Mouse (Mus musculus) erythroblast, adult 5-6 weeks (primary cell): ENCODE measurements around the gene Hist1h1t. TPM values are rescaled to one million over a fixed set of nuclear protein-coding genes. Genes with fewer than 3 reads are reported as not detected.

Experiments used
- total RNA-seq, 2 experiments: library from RNA; stranded (forward) in 1 of 2; stranded (reverse) in 1 of 2; fragments of 150-400 nt in 1 of 2; fragments of 200-764, 138-1000 nt in 1 of 2; gene quantifications; 2 replicates each; pipeline versions ENCODE4 v1.2.3 to v1.2.4; 2015 to 2017; ENCODE audit warnings: low replicate concordance in 2 of 2

The Hist1h1t gene
- total RNA-seq, 2 experiments from 2014 or later: 1.9 TPM; not detected in 1

Other genes starting within 250 kb of the Hist1h1t start
Only the 30 nearest of the 38 such genes appear.
- 74.4 and 97.2 TPM in 2 replicates for gene Hist1h3g, start 160.4 kb upstream of the Hist1h1t start, total RNA-seq (2015; ENCODE audit: low replicate concordance)
- 54.5 and 131 TPM in 2 replicates for gene Hist1h3g, start 160.4 kb upstream of the Hist1h1t start, total RNA-seq (2017; ENCODE audit: low replicate concordance)
- 13.4 and 18.2 TPM in 2 replicates for gene Hist1h2bh, start 152.4 kb upstream of the Hist1h1t start, total RNA-seq (2015; ENCODE audit: low replicate concordance)
- 63.0 and 67.3 TPM in 2 replicates for gene Hist1h2bh, start 152.4 kb upstream of the Hist1h1t start, total RNA-seq (2017; ENCODE audit: low replicate concordance)
- 12.7 and 21.7 TPM in 2 replicates for gene Hist1h3f, start 151.8 kb upstream of the Hist1h1t start, total RNA-seq (2015; ENCODE audit: low replicate concordance)
- 51.2 and 57.7 TPM in 2 replicates for gene Hist1h3f, start 151.8 kb upstream of the Hist1h1t start, total RNA-seq (2017; ENCODE audit: low replicate concordance)
- gene Hist1h4f, start 144.2 kb upstream of the Hist1h1t start, total RNA-seq (2015; ENCODE audit: low replicate concordance): 55.5 and 68.5 TPM in 2 replicates
- gene Hist1h4f, start 144.2 kb upstream of the Hist1h1t start, total RNA-seq (2017; ENCODE audit: low replicate concordance): 1,011 and 1,279 TPM in 2 replicates
- 14.6 and 16.7 TPM in 2 replicates for gene Hist1h1d, start 142.6 kb upstream of the Hist1h1t start, total RNA-seq (2015; ENCODE audit: low replicate concordance)
- gene Hist1h1d, start 142.6 kb upstream of the Hist1h1t start, total RNA-seq (2017; ENCODE audit: low replicate concordance): 170 and 238 TPM in 2 replicates
- gene Hist1h3e, start 133.4 kb upstream of the Hist1h1t start, total RNA-seq (2015; ENCODE audit: low replicate concordance): 37.3 and 49.5 TPM in 2 replicates
- gene Hist1h3e, start 133.4 kb upstream of the Hist1h1t start, total RNA-seq (2017; ENCODE audit: low replicate concordance): 84.7 and 92.0 TPM in 2 replicates
- 1.7 TPM in 1 of 2 replicates, not detected in the other for gene Hist1h2ae, start 124.6 kb upstream of the Hist1h1t start, total RNA-seq (2015; ENCODE audit: low replicate concordance)
- gene Hist1h2ae, start 124.6 kb upstream of the Hist1h1t start, total RNA-seq (2017; ENCODE audit: low replicate concordance): 122 and 175 TPM in 2 replicates
- gene Hist1h2bg, start 124.4 kb upstream of the Hist1h1t start, total RNA-seq (2015; ENCODE audit: low replicate concordance): 170 and 206 TPM in 2 replicates
- gene Hist1h2bg, start 124.4 kb upstream of the Hist1h1t start, total RNA-seq (2017; ENCODE audit: low replicate concordance): 470 and 670 TPM in 2 replicates
- 208 and 222 TPM in 2 replicates for gene Hist1h2bf, start 121.6 kb upstream of the Hist1h1t start, total RNA-seq (2015; ENCODE audit: low replicate concordance)
- 253 and 407 TPM in 2 replicates for gene Hist1h2bf, start 121.6 kb upstream of the Hist1h1t start, total RNA-seq (2017; ENCODE audit: low replicate concordance)
- not detected in 2 replicates for gene Hist1h2ad, start 121.4 kb upstream of the Hist1h1t start, total RNA-seq (2015; ENCODE audit: low replicate concordance)
- 370 and 678 TPM in 2 replicates for gene Hist1h2ad, start 121.4 kb upstream of the Hist1h1t start, total RNA-seq (2017; ENCODE audit: low replicate concordance)
- gene Hist1h3d, start 120.1 kb upstream of the Hist1h1t start, total RNA-seq (2015; ENCODE audit: low replicate concordance): 52.8 and 69.6 TPM in 2 replicates
- gene Hist1h3d, start 120.1 kb upstream of the Hist1h1t start, total RNA-seq (2017; ENCODE audit: low replicate concordance): 50.4 and 63.8 TPM in 2 replicates
- gene Hist1h4d, start 114.2 kb upstream of the Hist1h1t start, total RNA-seq (2015; ENCODE audit: low replicate concordance): 243 and 262 TPM in 2 replicates
- 403 and 449 TPM in 2 replicates for gene Hist1h4d, start 114.2 kb upstream of the Hist1h1t start, total RNA-seq (2017; ENCODE audit: low replicate concordance)
- gene Hist1h2be, start 74.7 kb upstream of the Hist1h1t start, total RNA-seq (2015; ENCODE audit: low replicate concordance): 6.7 and 17.6 TPM in 2 replicates
- gene Hist1h2be, start 74.7 kb upstream of the Hist1h1t start, total RNA-seq (2017; ENCODE audit: low replicate concordance): 69.9 and 74.3 TPM in 2 replicates
- gene Hist1h1e, start 73.3 kb upstream of the Hist1h1t start, total RNA-seq (2015; ENCODE audit: low replicate concordance): 468 and 530 TPM in 2 replicates
- gene Hist1h1e, start 73.3 kb upstream of the Hist1h1t start, total RNA-seq (2017; ENCODE audit: low replicate concordance): 717 and 954 TPM in 2 replicates
- gene Hist1h2ac, start 11.9 kb upstream of the Hist1h1t start, total RNA-seq (2015; ENCODE audit: low replicate concordance): 5.6 and 12.3 TPM in 2 replicates
- gene Hist1h2ac, start 11.9 kb upstream of the Hist1h1t start, total RNA-seq (2017; ENCODE audit: low replicate concordance): 55.5 and 70.6 TPM in 2 replicates
- 44.9 and 49.2 TPM in 2 replicates for gene Hist1h2bc, start 11.6 kb upstream of the Hist1h1t start, total RNA-seq (2015; ENCODE audit: low replicate concordance)
- 164 and 206 TPM in 2 replicates for gene Hist1h2bc, start 11.6 kb upstream of the Hist1h1t start, total RNA-seq (2017; ENCODE audit: low replicate concordance)
- 59.8 and 77.5 TPM in 2 replicates for gene Hist1h4c, start 2.6 kb downstream of the Hist1h1t start, total RNA-seq (2015; ENCODE audit: low replicate concordance)
- gene Hist1h4c, start 2.6 kb downstream of the Hist1h1t start, total RNA-seq (2017; ENCODE audit: low replicate concordance): 249 and 402 TPM in 2 replicates
- gene Hfe, start 15.0 kb downstream of the Hist1h1t start, total RNA-seq (2015; ENCODE audit: low replicate concordance): 5.0 and 17.9 TPM in 2 replicates
- 2.0 and 4.5 TPM in 2 replicates for gene Hfe, start 15.0 kb downstream of the Hist1h1t start, total RNA-seq (2017; ENCODE audit: low replicate concordance)
- gene Hist1h1c, start 43.0 kb downstream of the Hist1h1t start, total RNA-seq (2015; ENCODE audit: low replicate concordance): 188 and 215 TPM in 2 replicates
- 1,447 and 1,942 TPM in 2 replicates for gene Hist1h1c, start 43.0 kb downstream of the Hist1h1t start, total RNA-seq (2017; ENCODE audit: low replicate concordance)
- 41.1 and 59.8 TPM in 2 replicates for gene Hist1h3c, start 49.8 kb downstream of the Hist1h1t start, total RNA-seq (2015; ENCODE audit: low replicate concordance)
- gene Hist1h3c, start 49.8 kb downstream of the Hist1h1t start, total RNA-seq (2017; ENCODE audit: low replicate concordance): 178 and 330 TPM in 2 replicates
- 79.4 and 128 TPM in 2 replicates for gene Hist1h2bb, start 50.9 kb downstream of the Hist1h1t start, total RNA-seq (2015; ENCODE audit: low replicate concordance)
- 1,415 and 1,638 TPM in 2 replicates for gene Hist1h2bb, start 50.9 kb downstream of the Hist1h1t start, total RNA-seq (2017; ENCODE audit: low replicate concordance)
- gene Hist1h2ab, start 55.3 kb downstream of the Hist1h1t start, total RNA-seq (2015; ENCODE audit: low replicate concordance): 12.5 and 24.5 TPM in 2 replicates
- gene Hist1h2ab, start 55.3 kb downstream of the Hist1h1t start, total RNA-seq (2017; ENCODE audit: low replicate concordance): 1,181 and 1,326 TPM in 2 replicates
- gene Hist1h3b, start 56.5 kb downstream of the Hist1h1t start, total RNA-seq (2015; ENCODE audit: low replicate concordance): 179 and 183 TPM in 2 replicates
- 251 and 270 TPM in 2 replicates for gene Hist1h3b, start 56.5 kb downstream of the Hist1h1t start, total RNA-seq (2017; ENCODE audit: low replicate concordance)
- gene Hist1h4b, start 61.2 kb downstream of the Hist1h1t start, total RNA-seq (2015; ENCODE audit: low replicate concordance): 50.5 and 52.2 TPM in 2 replicates
- 150 and 446 TPM in 2 replicates for gene Hist1h4b, start 61.2 kb downstream of the Hist1h1t start, total RNA-seq (2017; ENCODE audit: low replicate concordance)
- 15.4 and 15.7 TPM in 2 replicates for gene Hist1h4a, start 65.4 kb downstream of the Hist1h1t start, total RNA-seq (2015; ENCODE audit: low replicate concordance)
- 211 and 254 TPM in 2 replicates for gene Hist1h4a, start 65.4 kb downstream of the Hist1h1t start, total RNA-seq (2017; ENCODE audit: low replicate concordance)
- 26.3 and 29.6 TPM in 2 replicates for gene Hist1h3a, start 66.6 kb downstream of the Hist1h1t start, total RNA-seq (2015; ENCODE audit: low replicate concordance)
- gene Hist1h3a, start 66.6 kb downstream of the Hist1h1t start, total RNA-seq (2017; ENCODE audit: low replicate concordance): 171 and 175 TPM in 2 replicates
- 106 and 128 TPM in 2 replicates for gene Hist1h1a, start 67.9 kb downstream of the Hist1h1t start, total RNA-seq (2015; ENCODE audit: low replicate concordance)
- 1,089 and 2,054 TPM in 2 replicates for gene Hist1h1a, start 67.9 kb downstream of the Hist1h1t start, total RNA-seq (2017; ENCODE audit: low replicate concordance)
- not detected in 2 replicates for gene Trim38, start 74.1 kb downstream of the Hist1h1t start, total RNA-seq (2015; ENCODE audit: low replicate concordance)
- gene Trim38, start 74.1 kb downstream of the Hist1h1t start, total RNA-seq (2017; ENCODE audit: low replicate concordance): not detected in 2 replicates
- gene Slc17a2, start 111.2 kb downstream of the Hist1h1t start, total RNA-seq (2015; ENCODE audit: low replicate concordance): not detected in 2 replicates
- not detected in 2 replicates for gene Slc17a2, start 111.2 kb downstream of the Hist1h1t start, total RNA-seq (2017; ENCODE audit: low replicate concordance)
- gene Slc17a3, start 143.6 kb downstream of the Hist1h1t start, total RNA-seq (2015; ENCODE audit: low replicate concordance): not detected in 2 replicates
- not detected in 2 replicates for gene Slc17a3, start 143.6 kb downstream of the Hist1h1t start, total RNA-seq (2017; ENCODE audit: low replicate concordance)